Mouse (Mus musculus) liver, embryonic 13.5 days (tissue): ENCODE measurements around the gene Dhrs1. TPM values are rescaled to one million over a fixed set of nuclear protein-coding genes. Genes with fewer than 3 reads are reported as not detected.

ENCODE experiments used
- ATAC-seq: fragments of 200-750 bp; cut with Nextera tagmentation; 2 replicates; pipeline ENCODE4 v1.8.0; 2017; ENCODE audit warnings: low read depth, mild to moderate bottlenecking, moderate number of reproducible peaks, moderate library complexity
- DNase-seq: peaks from one replicate; pipeline ENCODE4 v3.0.0; 2022
- H3K27ac ChIP-seq: fragments of 300-500 bp; sonication (generic); 2 replicates; pipeline ENCODE4 v1.5.1; 2015; ENCODE audit warnings: moderate library complexity, mild to moderate bottlenecking, inconsistent platforms
- H3K27me3 ChIP-seq: fragments of 300-500 bp; sonication (generic); 2 replicates; pipeline ENCODE4 v1.6.1; 2015; ENCODE audit warnings: mild to moderate bottlenecking, inconsistent platforms
- H3K36me3 ChIP-seq: fragments of 300-500 bp; sonication (generic); 2 replicates; pipeline ENCODE4 v1.6.1; 2015; ENCODE audit warnings: mild to moderate bottlenecking, inconsistent platforms
- H3K4me1 ChIP-seq: fragments of 300-500 bp; sonication (generic); replicated peaks from 2 replicates; pipeline ENCODE4 v1.6.1; 2015; ENCODE audit warnings: inconsistent platforms
- H3K4me2 ChIP-seq: fragments of 300-500 bp; sonication (generic); 2 replicates; pipeline ENCODE4 v1.6.1; 2015; ENCODE audit warnings: inconsistent platforms, mild to moderate bottlenecking, moderate library complexity
- H3K4me3 ChIP-seq: fragments of 300-500 bp; sonication (generic); replicated peaks from 2 replicates; pipeline ENCODE4 v1.5.1; 2015; ENCODE audit warnings: mild to moderate bottlenecking, inconsistent platforms
- H3K9ac ChIP-seq: fragments of 300-500 bp; sonication (generic); 2 replicates; pipeline ENCODE4 v1.6.1; 2015; ENCODE audit warnings: mild to moderate bottlenecking, inconsistent platforms
- H3K9me3 ChIP-seq: fragments of 300-500 bp; sonication (generic); replicated peaks from 2 replicates; pipeline ENCODE4 v1.6.1; 2016; ENCODE audit warnings: inconsistent platforms
- WGBS: fragments of 180-500 bp; shearing (Covaris S2); methylation state at CpG from one replicate; pipeline ENCODE4 v1.1.7; 2015; ENCODE audit not compliant: insufficient replicate concordance; 5-methylcytosine and 5-hydroxymethylcytosine counted together
- polyA plus RNA-seq: library from polyadenylated mRNA; unstranded; fragments of >200 nt; fragmentation: Nextera tagmentation; extraction: Ambion mirVana; gene quantifications from 2 replicates; pipeline ENCODE4 v1.2.1, GENCODE M21; 2015

Gene Dhrs1
- polyA plus RNA-seq, 1 experiment from 2014 or later: 36.4 TPM

DNA sequence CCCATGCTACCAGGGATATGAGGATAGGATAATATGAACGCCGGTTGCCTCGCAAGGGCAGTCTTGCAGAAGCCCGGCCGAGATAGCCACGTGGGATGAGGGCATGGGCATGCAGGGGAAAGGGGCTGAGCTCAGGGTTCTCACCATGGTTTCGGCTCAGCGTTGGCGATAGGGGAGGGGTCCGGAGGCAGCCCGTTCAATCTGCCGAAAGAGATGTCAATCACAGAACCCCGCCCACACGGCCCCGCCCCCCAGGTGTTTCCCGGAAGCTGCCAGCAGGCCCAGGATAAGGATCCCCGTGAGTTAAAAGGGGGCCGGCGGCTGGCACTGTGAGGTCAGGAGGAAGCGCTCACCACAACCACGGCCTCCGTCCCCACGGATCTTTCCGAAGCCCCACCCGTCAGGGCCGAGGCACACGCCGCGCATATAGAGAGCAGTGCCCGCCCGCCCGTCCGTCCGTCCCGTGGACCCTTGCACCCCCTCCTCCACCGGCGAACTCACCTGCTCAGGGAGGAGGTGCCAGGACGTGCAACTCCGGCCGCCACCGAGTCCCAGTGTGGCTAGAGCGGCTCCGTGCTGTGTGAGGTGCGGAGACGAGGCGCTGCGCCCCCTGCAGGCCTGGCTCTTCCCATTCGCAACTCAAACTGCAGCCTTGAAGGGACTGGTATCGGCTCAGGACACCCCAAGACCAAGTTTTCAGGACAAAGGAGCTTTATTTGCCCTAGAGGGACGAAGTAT lies 23.6 kb downstream of the Dhrs1 start, which contains the start of gene Rabggta:
Gene Rabggta (minus strand): TSS at position 564 of the 738 bp plus-strand sequence.
- Histone ChIP-seq H3K36me3 (peaks cover 26% of the 10 kb centered on the region), H3K4me2 (peak within 1 kb of the TSS; percentile 89), H3K9me3 (no peaks in the 10 kb centered on the region), H3K4me3 (peak within 1 kb of the TSS; percentile 81), H3K27ac (peak within 1 kb of the TSS; percentile 84), H3K4me1 (peaks cover 41% of the 10 kb centered on the region), H3K9ac (peak within 1 kb of the TSS; percentile 80), H3K27me3 (no peaks in the 10 kb centered on the region)
- DNase-seq (peak; percentile 90), ATAC-seq (peak; percentile 92)
- under 1% methylated on average over 50 of the region's 50 CpGs for WGBS

DNA sequence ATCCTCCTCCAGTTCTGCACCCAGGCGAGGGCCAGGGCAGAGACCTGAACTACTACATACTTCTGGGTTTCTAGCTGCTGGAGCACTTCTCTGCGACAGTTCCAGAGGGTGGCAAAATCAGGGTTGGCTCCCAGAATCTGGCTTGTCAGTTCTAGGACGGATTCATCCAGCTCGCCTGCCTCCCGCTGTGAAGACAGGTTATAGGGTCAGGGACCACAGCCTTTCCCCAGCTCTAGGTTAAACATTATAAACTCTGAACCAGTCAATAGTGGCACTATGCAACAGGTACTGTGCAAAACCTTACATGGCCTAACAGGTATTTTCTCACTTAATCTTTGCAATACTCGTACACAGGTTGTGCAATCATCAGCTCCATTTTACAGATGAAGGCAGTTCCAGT lies 24.4 kb downstream of the Dhrs1 start:
- WGBS: 72% methylated on average over 6 of the region's 6 CpGs
- Histone ChIP-seq H3K27me3 (no peaks in the 10 kb centered on the region), H3K9ac (peak overlapping the region; percentile 80), H3K36me3 (peaks cover 30% of the 10 kb centered on the region), H3K4me2 (peak overlapping the region; percentile 89), H3K4me1 (peaks cover 41% of the 10 kb centered on the region), H3K9me3 (no peaks in the 10 kb centered on the region), H3K4me3 (peak overlapping the region; percentile 81), H3K27ac (peak overlapping the region; percentile 84; the same call in 1 of the 2 replicates)
- no peak for ATAC-seq
- DNase-seq: no peak

DNA sequence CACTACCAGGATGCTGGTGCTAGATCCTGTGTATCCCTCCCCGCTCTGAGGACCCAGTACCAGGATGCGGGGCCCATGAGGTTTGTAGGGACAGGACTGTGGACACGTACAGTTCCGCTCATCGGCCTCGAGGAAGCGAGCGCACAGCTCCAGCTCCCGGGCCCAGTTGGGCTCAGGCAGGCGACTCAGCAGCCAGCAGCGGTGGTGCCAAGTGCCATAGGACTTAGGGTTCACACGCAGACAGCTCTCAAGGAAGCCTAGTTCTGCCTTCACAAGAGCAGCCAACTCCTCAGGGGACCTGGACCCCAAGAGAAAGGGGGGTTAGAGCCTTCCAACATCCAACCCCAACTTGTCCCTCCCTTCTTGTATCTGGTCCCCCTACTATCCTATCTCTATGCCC lies 24.8 kb downstream of the Dhrs1 start:
- Histone ChIP-seq H3K4me2 (peak overlapping the region; percentile 89), H3K27me3 (no peaks in the 10 kb centered on the region), H3K36me3 (peaks cover 32% of the 10 kb centered on the region), H3K9me3 (no peaks in the 10 kb centered on the region), H3K9ac (0 out of 2 replicates have a peak overlapping the region, but pooled peaks have one; percentile 80), H3K4me1 (peaks cover 41% of the 10 kb centered on the region), H3K4me3 (no peak overlapping the region), H3K27ac (0 out of 2 replicates have a peak overlapping the region, but pooled peaks have one; percentile 84)
- WGBS: 84% methylated on average over 12 of the region's 12 CpGs
- DNase-seq (no peak), ATAC-seq (no peak)

DNA sequence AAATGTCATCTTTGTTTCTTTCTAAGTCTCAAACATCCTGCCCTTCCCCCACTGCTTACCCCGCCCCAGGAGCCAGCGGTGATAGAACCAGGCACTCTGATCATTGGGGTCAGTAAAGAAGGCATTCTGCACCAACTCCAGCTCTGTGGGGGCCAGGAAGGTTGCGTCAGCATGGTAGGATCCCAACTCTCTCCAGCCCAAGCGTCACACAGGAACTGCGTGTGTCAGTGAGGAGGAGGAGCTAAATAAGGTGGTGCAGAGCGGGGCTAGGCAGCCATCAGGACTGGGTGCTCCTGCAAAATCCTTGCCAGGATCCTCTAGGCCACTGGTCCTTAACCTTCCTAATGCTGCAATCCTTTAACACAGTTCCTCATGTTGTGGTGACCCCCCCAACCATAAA lies 25.8 kb downstream of the Dhrs1 start:
- Histone ChIP-seq H3K27me3 (no peaks in the 10 kb centered on the region), H3K4me3 (no peak overlapping the region), H3K27ac (no peak overlapping the region), H3K4me1 (peaks cover 44% of the 10 kb centered on the region), H3K4me2 (no peak overlapping the region), H3K36me3 (peaks cover 32% of the 10 kb centered on the region), H3K9me3 (no peaks in the 10 kb centered on the region), H3K9ac (no peak overlapping the region)
- ATAC-seq: no peak
- WGBS: 74% methylated on average over 6 of the region's 6 CpGs
- no peak for DNase-seq

DNA sequence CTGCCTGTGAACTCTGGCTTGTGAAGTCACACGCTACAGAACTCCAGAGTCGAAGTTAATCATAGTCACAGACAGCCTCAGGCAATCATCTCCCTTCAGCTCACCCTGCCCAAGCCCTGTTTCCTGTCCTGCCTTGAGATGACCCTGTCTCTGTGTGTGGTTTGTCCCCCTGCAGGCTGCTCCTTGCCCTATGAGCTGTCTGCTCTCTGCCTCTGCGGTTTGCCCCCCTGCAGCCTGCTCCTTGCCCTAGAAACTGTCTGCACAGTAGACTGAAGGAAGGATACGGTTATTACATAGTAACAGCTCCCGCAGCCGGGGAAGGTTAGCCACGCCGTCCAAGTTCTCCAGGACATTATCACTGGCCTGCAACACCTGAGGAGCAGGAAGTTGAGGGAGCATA lies 28.6 kb downstream of the Dhrs1 start:
- H3K4me2 ChIP-seq: no peak overlapping the region
- no peak overlapping the region for H3K27ac ChIP-seq
- H3K9ac ChIP-seq: no peak overlapping the region
- peaks cover 11% of the 10 kb centered on the region for H3K27me3 ChIP-seq
- ATAC-seq (no peak), DNase-seq (no peak)
- H3K4me3 ChIP-seq: no peak overlapping the region
- H3K4me1 ChIP-seq: peaks cover 42% of the 10 kb centered on the region
- WGBS: 77% methylated on average over 8 of the region's 8 CpGs
- no peaks in the 10 kb centered on the region for H3K9me3 ChIP-seq
- H3K36me3 ChIP-seq: peaks cover 32% of the 10 kb centered on the region

DNA sequence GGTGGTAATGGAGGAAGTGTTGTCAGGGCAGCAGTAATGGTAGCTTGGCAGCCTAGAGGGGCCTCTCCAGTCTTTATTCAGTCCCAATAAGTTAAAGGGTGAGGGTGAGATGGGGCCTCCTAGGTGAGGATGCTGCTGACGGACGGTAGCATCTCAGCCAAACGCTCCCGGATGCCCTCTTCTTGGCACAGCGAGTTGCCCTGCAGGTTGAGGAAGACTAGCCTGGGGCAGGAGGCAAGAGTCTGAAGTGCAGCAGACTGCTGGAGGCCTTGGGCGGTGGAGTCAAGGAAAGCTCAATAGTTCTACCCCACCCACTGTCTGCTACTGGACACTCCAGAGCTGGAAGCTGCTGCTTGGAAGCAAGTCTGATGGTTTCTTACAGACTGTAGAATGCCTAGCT lies 29.2 kb downstream of the Dhrs1 start:
- Histone ChIP-seq H3K4me1 (peaks cover 39% of the 10 kb centered on the region), H3K36me3 (peaks cover 32% of the 10 kb centered on the region), H3K9me3 (no peaks in the 10 kb centered on the region), H3K9ac (no peak overlapping the region), H3K4me3 (no peak overlapping the region), H3K27ac (no peak overlapping the region), H3K27me3 (peaks cover 11% of the 10 kb centered on the region), H3K4me2 (no peak overlapping the region)
- WGBS: 88% methylated on average over 6 of the region's 6 CpGs
- DNase-seq: no peak
- no peak for ATAC-seq

DNA sequence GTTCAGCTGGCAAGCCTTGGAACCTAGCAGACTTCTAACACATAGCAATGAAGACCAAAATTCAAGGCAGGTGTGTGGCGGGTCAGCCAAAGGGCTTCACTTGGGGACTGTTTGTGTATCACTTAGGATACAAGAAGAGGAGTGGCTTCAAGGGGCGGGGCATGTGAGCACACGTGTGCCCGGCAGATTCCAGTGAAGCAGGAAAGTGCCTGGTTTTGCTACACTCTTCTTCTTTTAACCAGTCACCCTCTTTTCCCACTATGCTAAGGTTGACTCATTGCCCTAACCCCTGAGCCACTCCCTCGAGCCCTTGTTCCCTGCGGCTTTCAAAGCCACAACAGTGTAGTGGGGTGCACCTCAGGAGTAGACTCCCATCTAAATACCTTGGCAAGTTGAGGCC lies 30.6 kb downstream of the Dhrs1 start:
- Histone ChIP-seq H3K4me3 (no peak overlapping the region), H3K9ac (no peak overlapping the region), H3K9me3 (no peaks in the 10 kb centered on the region), H3K4me2 (no peak overlapping the region), H3K36me3 (peaks cover 29% of the 10 kb centered on the region), H3K4me1 (peaks cover 39% of the 10 kb centered on the region), H3K27ac (no peak overlapping the region), H3K27me3 (peaks cover 11% of the 10 kb centered on the region)
- no peak for ATAC-seq
- DNase-seq: no peak
- WGBS: 28% methylated on average over 6 of the region's 6 CpGs

DNA sequence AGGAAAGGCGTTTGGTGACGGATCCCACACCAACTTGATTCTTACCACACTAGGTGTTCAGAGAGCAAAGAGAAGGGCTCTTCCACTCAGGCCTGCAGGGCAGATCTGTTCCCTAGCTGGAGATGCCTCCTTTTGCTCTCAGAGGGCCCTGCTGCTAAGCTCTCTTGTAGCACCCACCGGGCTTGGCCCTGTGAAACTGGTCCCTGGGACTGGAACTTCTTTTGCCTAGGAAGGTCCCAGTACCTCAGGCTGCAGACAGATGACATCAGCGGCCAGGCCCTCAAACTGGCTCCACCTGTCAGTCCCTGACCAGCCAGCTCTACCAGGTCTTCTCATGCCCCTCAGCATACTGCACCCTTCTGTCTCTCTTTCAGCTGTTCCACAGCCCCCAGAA lies 31.8 kb downstream of the Dhrs1 start, which contains the start of gene Tgm1:
Gene Tgm1 (minus strand): TSS at position 198 of the 394 bp plus-strand sequence.
- peak within 1 kb of the TSS; percentile 49; the same call in 1 of the 2 replicates for H3K9ac ChIP-seq

DNA sequence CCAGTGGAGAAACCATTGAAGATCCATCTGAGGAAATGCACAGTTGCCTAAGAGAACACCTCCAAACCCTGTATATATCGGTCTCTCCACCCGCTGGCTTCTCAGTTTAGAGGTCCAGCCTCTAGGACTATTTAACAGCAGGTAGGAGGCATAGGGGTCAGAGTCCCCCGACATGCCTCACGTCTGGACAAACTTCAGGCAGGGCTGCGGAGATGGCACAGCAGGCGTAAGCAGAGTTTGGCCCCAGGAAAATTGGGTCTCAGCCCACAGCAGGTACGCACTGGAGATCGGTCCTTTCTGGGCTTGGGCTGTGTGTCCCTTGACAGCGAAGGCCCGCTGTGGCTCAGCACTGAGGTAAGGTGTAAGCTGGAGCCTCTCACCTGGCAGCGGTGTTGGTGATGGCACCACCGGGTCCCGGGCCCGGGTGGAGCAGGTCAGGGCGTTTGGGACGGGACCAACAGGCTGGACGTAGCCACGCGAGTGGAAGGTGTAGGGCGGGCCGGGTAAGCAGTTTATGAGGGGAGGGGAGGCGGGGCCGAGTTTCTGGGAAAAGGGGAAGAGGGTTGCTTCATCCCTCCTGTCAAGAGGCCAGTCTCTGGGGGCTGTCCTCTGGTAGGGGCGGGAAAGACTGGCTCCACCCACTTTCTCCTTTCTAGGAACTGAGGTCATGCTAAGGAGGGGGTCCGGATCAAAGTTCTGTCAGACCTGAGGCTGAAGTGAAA lies 32.3 kb downstream of the Dhrs1 start:
- ATAC-seq: peak; percentile 68
- H3K4me3 ChIP-seq: peak overlapping the region; percentile 42
- DNase-seq: peak; percentile 31
- WGBS: 13% methylated on average over 25 of the region's 25 CpGs
- H3K27me3 ChIP-seq: peaks cover 11% of the 10 kb centered on the region
- H3K9ac ChIP-seq: peak overlapping the region; percentile 49; the same call in 1 of the 2 replicates
- H3K4me2 ChIP-seq: peak overlapping the region; percentile 68
- peaks cover 39% of the 10 kb centered on the region for H3K4me1 ChIP-seq
- H3K9me3 ChIP-seq: no peaks in the 10 kb centered on the region
- no peak overlapping the region for H3K27ac ChIP-seq
- H3K36me3 ChIP-seq: peaks cover 17% of the 10 kb centered on the region; the same call in 1 of the 2 replicates

More for the DNA sequence above, 31.8 kb downstream of the Dhrs1 start, which contains the start of gene Tgm1:
- ATAC-seq (no peak), DNase-seq (no peak)
- peaks cover 22% of the 10 kb centered on the region for H3K36me3 ChIP-seq
- peak within 1 kb of the TSS; percentile 68 for H3K4me2 ChIP-seq
- peaks cover 39% of the 10 kb centered on the region for H3K4me1 ChIP-seq
- peak within 1 kb of the TSS; percentile 42 for H3K4me3 ChIP-seq
- H3K27me3 ChIP-seq: peaks cover 11% of the 10 kb centered on the region
- no peaks in the 10 kb centered on the region for H3K9me3 ChIP-seq
- WGBS: 23% methylated on average over 4 of the region's 4 CpGs
- no peak within 1 kb of the TSS for H3K27ac ChIP-seq

DNA sequence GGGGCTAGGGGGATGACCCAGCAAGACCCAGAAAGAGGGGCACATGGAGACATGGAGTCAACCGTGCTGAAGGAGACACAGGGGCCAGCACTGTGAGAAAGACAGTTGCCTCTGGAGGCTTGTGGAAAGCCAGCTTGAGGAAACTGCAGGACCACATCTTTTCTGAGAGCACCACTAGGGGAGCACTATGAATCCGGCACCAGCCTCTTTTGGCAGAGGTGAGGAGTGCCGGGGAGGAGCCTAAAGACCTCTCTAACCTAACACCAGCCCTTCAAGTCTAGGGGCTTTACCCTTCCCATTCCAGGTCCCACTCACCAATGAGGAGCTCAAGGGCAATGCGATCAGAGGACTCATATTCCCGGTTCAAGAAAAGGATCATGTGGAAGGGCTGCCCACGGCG lies 33.7 kb downstream of the Dhrs1 start:
- H3K4me1 ChIP-seq: peaks cover 50% of the 10 kb centered on the region
- H3K36me3 ChIP-seq: peaks cover 6% of the 10 kb centered on the region; the same call in 1 of the 2 replicates
- no peak overlapping the region for H3K4me3 ChIP-seq
- H3K9ac ChIP-seq: no peak overlapping the region
- DNase-seq (no peak), ATAC-seq (no peak)
- H3K9me3 ChIP-seq: no peaks in the 10 kb centered on the region
- H3K4me2 ChIP-seq: no peak overlapping the region
- WGBS: 68% methylated on average over 7 of the region's 7 CpGs
- peaks cover 11% of the 10 kb centered on the region for H3K27me3 ChIP-seq
- no peak overlapping the region for H3K27ac ChIP-seq

DNA sequence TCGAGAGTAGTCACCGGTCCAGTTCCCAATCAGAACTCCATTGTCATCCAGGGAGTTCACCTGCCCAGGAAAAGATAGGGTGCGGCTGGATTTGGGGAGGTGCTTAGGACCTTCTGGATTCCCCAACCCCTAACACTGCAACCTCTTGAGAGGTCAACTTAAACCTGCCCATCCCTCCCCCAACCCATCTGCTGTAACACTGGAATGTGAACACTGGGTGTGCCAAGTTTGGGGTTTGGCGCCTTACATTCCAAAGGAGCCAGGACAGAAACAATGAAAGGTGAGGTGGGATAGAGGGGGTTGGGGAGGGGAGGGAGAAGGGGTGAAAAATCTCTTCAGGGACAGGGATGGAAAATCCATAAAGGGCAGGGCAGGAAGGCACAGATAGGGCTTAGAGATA lies 36.0 kb downstream of the Dhrs1 start:
- Histone ChIP-seq H3K4me3 (no peak overlapping the region), H3K27me3 (peaks cover 11% of the 10 kb centered on the region), H3K4me2 (no peak overlapping the region), H3K36me3 (no peaks in the 10 kb centered on the region), H3K9ac (no peak overlapping the region), H3K27ac (no peak overlapping the region), H3K9me3 (no peaks in the 10 kb centered on the region), H3K4me1 (peaks cover 56% of the 10 kb centered on the region)
- ATAC-seq (no peak), DNase-seq (no peak)
- WGBS: 83% methylated on average over 4 of the region's 4 CpGs
